Mouse (Mus musculus) thymus, postnatal 25 days (tissue): ENCODE measurements at regions not wholly inside any gene's neighbourhood (a gene's known extent, or its start where the extent isn't known, plus 50 kb on each side); places are given as distances from the start of the nearest gene placed in this dataset.

Experiments
- DNase-seq: peaks from one replicate; pipeline ENCODE4 v3.0.0; 2022

DNA sequence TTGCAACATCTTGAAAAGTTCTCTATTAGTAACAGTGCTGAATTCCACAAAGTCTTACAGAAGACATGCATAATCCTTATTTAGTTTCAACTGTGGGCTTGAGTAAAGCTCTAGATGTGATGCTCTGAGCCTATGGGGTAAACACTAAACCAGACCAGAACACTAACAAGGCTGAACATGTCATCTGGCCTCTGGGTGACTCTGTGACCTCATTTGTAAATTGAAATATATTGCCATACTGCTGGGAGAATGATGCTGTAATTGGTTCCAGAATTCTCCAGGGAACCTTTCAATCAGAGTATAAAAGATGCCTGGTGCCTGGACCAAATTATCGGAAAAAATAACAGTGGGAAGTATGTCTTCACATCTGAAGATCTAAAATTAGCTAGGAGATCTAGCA is 309.9 kb upstream of the Megf9 start:
- DNase-seq, result no peak

DNA sequence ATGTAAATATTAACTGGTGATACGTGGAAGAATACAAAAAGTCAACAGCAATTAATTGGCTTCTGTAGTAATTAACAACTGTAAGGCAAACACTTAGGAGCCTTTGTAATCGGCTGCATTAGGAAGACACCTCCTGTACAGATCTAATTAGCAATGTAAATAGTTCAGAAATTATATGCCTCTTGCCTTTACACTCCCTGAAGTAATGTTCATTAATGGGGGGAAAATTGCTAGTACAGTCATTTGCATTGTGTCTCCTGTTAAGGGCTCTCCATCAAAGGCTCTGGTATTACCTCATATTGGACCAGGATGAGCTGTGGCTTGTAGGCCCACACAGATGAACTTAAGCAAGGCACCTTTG is 276.1 kb upstream of the Megf9 start:
- no peak for DNase-seq

DNA sequence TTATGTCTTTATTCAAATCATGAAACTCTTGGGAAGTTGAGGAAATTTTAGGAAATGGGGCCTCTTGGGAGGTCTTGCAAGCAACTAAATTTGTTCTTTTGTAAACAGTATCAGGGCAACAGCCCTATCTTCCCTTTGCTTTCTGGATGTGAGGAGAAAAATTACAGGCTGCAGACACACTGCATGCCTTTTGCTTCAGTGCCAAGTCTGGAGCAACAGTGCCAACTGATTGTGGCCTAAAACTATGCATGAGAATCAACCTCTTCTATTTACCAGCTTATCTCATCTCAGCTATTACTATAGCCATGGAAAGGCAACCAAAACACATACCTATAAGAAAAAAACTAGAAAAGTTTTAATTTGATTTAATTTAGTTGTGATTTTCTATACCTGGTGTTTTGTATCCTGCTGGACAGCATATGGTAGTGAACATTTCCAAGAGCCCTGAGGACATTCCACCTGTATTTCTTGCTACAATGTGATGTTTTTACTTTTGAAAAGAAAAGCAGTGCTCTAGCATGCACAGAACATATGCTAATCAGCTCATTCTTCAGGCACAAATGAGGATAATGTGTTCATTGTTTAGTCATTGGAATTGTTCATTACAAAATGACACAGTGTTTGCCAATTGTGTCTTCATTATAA is 275.6 kb upstream of the Megf9 start:
- no peak for DNase-seq

DNA sequence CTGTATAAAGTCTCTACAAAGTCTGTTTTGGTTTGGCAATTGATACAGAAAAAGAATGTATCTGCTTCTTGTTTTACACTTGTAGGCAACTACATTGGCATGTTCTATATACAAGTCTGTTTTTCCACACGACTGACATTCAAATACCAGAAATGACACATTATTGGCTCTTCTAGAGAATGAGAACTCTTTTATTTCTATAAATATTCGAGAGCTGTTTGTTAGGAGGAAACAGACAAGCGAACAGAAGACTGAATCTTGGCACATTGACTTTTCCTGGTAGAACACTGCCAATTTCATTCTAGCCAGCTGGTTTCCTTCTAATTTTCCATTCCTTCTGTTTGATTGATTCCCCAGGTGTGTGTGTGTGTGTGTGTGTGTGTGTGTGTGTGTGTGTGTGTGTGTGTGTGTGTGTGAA is 270.1 kb upstream of the Megf9 start:
- no peak for DNase-seq

DNA sequence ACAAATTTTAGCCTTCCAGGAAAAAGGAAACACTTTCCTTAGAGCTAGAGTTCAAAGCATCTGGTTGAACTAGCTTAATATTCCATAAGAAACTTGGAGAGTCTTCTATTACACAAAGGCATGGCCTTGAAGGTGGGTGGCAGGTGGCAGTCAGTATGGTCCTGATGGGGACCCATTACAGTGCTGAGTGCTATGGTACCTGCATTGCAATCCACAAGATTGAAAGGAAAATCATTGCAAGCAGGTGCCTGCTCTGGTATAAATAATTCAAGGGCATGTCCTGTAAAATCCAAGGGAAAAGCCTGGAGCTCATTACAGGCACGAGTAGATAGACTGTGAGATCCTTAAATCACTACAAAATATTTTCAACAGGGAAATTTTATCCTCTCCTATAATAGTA is 263.7 kb upstream of the Megf9 start:
- no peak for DNase-seq

DNA sequence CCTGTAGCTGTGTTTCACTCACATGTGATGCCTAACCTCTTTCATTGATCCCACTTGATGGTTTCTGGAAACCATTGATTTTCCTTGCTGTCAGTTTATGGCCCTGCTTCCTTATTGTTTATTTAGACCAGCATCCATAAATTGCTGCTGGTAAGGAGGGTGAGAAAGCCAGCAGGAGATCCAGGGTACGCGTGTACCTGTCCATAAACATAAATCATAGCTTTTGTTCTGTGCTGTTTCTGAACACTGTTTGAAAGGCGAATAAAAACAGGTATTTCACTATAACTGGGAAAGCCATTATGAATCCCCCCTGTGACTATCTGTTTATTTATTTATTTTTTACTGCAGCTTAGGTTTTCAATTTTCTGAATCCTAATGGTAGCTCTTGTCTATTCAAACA is 263.1 kb upstream of the Megf9 start:
- DNase-seq, result no peak

DNA sequence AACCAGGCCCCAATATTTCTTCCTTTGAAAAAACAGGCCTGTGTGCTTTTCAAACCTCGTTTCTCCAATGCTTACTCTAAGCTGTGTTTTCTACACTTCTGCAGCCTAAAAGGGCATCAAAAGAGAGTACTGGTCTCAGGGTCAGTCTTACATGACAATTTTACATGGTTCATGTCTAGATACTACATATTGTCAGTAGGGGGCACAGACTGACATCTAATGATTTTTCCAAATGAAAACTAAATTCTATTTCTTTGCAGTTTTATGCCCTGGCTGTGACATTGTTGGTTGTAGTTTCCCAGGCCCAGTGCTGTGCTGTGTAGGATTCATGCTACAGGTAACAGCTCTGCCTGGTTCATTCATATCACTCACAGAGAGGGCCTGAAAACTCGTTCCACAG is 248.7 kb upstream of the Megf9 start:
- no peak for DNase-seq

DNA sequence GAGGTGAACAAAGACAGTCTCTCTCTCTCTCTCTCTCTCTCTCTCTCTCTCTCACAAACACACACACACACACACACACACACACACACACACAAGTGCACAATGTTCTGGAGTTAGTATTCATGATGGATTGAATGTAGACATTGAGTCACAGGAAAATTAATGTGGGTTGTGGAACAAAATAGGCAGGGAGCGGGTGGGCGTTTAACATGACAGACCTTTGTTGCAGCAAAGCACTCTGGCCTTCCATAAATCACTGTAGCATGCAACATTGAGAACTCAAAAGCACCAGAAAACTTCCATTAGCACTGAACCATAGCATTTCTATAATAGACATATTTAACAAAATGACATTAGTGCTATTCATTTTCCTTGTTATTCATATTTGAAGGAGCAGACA is 246.8 kb upstream of the Megf9 start:
- no peak for DNase-seq

DNA sequence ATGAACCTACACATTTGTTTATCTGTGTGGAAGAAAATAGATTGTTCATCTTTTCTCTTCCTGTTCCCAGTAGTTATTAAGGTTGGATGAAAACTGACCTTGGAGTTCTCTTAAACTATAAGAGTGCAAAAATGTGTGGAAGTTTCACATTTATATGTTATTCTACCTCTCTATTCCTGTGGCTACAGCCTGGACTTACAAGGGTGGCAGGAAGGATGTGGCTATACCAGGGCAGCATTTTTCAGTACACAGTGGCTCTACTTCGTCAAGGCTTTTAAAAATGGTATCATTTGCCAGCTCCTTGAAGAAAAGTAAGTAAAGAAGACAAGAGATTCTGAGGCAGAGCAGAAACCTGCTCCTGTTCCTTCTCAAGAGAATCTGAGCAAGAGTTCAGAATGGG is 241.5 kb upstream of the Megf9 start:
- DNase-seq, result no peak

DNA sequence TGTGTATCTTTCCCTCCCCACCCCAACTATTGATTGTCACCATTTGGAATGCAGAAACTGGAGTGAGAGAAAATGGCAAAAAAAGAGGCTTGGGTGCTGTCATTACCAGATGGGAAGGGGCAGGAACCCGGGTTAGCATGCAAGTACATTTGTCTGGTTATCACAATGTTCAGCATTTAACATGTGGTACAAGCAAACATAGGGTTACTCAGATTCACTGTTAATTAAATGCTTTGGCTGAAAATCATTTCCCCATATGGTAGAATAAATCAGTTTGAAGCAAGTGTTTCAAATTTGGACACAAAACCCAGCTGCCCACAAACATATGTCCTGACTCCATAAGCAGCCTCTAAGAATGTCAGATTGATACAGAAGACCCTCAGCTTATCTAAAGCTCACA is 208.6 kb upstream of the Megf9 start:
- DNase-seq, result no peak

DNA sequence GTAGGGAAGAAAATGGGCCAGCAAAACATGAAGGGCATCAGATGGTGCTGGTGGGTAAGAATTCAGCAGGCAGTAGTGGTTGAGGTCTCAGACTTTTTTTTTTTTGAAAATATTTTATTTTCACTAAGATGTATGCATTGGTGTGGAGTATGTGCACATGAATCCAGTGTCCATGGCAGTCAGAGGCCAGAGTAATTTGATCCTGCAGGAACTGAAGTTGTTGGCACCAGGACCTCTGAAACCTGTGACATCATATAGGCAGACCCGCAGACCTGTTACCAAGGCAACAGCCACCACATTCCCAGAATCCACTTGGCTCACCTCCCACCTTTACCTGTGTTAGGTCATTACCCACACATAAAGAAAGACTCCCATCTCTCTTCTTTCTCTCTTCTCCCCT is 207.2 kb upstream of the Megf9 start:
- DNase-seq, result no peak

GRCm38 (mm10) chr4:70741121-70741520 is 206.3 kb upstream of the Megf9 start:
- no peak for DNase-seq

- no peak for DNase-seq
Measured at GRCm38 (mm10) chr4:70709126-70709689, 174.4 kb upstream of the Megf9 start.

DNA sequence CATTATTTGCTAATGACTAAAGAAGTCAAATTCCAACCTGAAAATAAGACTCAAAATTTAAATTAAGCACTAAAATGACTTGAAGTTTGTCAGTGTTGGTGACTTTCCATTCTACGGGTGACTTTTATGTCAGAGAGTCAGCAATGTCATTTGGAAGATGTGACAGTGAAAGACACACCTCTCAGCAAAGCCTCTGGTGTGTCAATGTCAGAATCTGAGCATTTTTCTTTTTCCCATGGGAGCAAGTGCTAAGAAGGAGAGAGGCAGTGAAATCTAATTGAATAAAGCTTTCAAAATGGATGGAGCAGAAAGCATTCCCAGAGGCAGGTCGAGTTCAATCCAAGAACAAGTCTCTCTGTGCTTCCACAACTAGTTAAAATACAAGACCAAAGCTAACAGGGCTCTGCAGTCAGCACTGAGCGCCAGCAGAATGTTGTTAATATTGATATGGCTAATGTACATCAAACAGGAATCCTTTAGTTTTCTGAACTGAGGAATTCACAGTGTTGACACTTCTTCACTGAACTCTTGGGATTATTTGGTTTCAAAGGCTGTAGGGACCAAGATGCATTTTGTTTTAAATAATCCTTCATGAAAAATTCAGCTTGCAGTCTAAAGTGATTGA is 170.4 kb upstream of the Megf9 start:
- no peak for DNase-seq

DNA sequence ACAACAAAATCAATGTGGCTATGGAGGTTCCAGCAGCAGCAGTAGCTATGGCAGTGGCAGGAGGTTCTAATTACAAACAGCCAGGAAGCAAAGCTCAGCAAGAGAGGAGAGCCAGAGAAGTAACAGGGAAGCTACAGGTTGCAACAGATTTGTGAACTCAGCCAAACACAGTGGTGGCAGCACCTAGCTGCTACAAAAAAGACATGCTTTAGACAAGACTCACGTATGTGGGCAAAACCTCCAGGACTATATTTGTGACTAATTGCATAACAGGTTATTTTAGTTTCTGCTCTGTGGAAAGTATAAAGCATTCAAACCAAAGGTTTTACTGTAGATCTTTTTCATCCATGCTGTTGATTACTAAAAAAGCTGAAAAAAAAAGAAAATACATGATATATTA is 166.1 kb upstream of the Megf9 start:
- DNase-seq, result no peak

GRCm38 (mm10) chr4:70664181-70664580 is 129.4 kb upstream of the Megf9 start:
- no peak for DNase-seq

- DNase-seq, result no peak
Measured at GRCm38 (mm10) chr4:70621431-70621837, 86.6 kb upstream of the Megf9 start.

- no peak for DNase-seq
Measured at GRCm38 (mm10) chr4:70619636-70620287, 85.0 kb upstream of the Megf9 start.

DNA sequence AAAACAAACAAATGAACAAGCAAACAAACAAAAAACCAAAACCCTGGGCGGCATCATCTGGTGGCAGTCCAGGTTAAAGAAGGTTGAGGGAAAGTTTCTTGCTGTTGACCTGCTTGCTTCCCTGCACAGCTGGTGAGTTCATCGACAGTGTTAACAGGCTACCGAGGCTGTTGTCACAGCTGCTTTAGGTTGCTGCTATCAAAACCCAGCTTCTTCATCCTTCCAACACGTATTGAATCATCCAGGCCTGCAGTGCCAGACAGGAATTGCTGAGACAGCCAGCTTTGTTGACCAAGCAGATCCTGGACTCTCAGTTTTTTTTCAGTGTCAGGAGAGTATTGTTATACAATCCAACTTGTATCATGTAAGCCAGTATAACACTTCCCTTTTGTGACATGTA is 81.0 kb upstream of the Megf9 start:
- DNase-seq, result no peak

- no peak for DNase-seq
Measured at GRCm38 (mm10) chr4:70614411-70614810, 79.6 kb upstream of the Megf9 start.

GRCm38 (mm10) chr4:70603209-70603852 is 68.5 kb upstream of the Megf9 start:
- DNase-seq, result peak; percentile 8

- peak; percentile 9 for DNase-seq
Measured at GRCm38 (mm10) chr4:70601301-70601700, 66.5 kb upstream of the Megf9 start.
